12 mouse cellular contexts compared by ENCODE assay signal in genomic region chr7:16146489-16147410, GRCm38 (mm10). TPM values are rescaled to one million over a fixed set of nuclear protein-coding genes. Genes with fewer than 3 reads are reported as not detected.
DNase-seq lines count a peak whose midpoint lies in the region; ATAC-seq lines count a peak whose summit lies in the region.
"Had no signal": no experiment of that assay in that cellular context is flagged by ENCODE, and none has a peak within 500 bp of the region (broad histone marks: within the 10 kb centered on the region; RNA-seq: fewer than 3 reads in every experiment).

No protein-coding gene starts in this region.

- peak; percentile 75 for DNase-seq in layer of hippocampus, adult 11-12 months (ENCODE audit: low spot score)
- DNase-seq in layer of hippocampus, adult 9-10 months (ENCODE audit: low spot score) = no peak
- peak; percentile 83 for DNase-seq in cerebellum, adult 9-11 months
- peak; percentile 83 for DNase-seq in right cerebral cortex, adult 18-20 months
- no peak for DNase-seq in kidney, postnatal 10 days
- no peak for DNase-seq in embryo, embryonic 11 days

- H3K36me3 ChIP-seq in forebrain, embryonic 15.5 days = 0 out of 2 replicates have a peak, but pooled peaks cover 5% of the 10 kb centered on the region
- H3K36me3 ChIP-seq in intestine, embryonic 16.5 days (ENCODE audit: control insufficient read depth, insufficient read depth, low read length) = no peaks in the 10 kb centered on the region

- H3K9ac ChIP-seq in forebrain, embryonic 15.5 days (replicated peaks) = no peak overlapping the region
- H3K9ac ChIP-seq in intestine, embryonic 16.5 days (ENCODE audit: low read depth, low read length) = no peak overlapping the region
- H3K9ac ChIP-seq: embryonic facial prominence, embryonic 12.5 days; heart, embryonic 13.5 days; limb, embryonic 15.5 days had no signal

- H3K4me2 ChIP-seq in forebrain, embryonic 15.5 days (replicated peaks) = peak overlapping the region; percentile 1; the same call in 1 of the 2 replicates
- H3K4me2 ChIP-seq in intestine, embryonic 16.5 days (ENCODE audit: low read depth, low read length) = no peak overlapping the region
- H3K4me2 ChIP-seq: embryonic facial prominence, embryonic 12.5 days; heart, embryonic 13.5 days; limb, embryonic 15.5 days had no signal

- no peak overlapping the region for H3K4me3 ChIP-seq in forebrain, embryonic 15.5 days
- no peak overlapping the region for H3K4me3 ChIP-seq in intestine, embryonic 16.5 days (ENCODE audit: low read length)
- H3K4me3 ChIP-seq: embryonic facial prominence, embryonic 12.5 days; heart, embryonic 13.5 days; limb, embryonic 15.5 days had no signal

- H3K27me3 ChIP-seq in forebrain, embryonic 15.5 days = no peaks in the 10 kb centered on the region
- H3K27me3 ChIP-seq in intestine, embryonic 16.5 days (replicated peaks; ENCODE audit: control insufficient read depth, insufficient read depth, low read length) = peaks cover 4% of the 10 kb centered on the region; the same call in 1 of the 2 replicates

- H3K4me1 ChIP-seq in forebrain, embryonic 15.5 days = peaks cover 34% of the 10 kb centered on the region
- no peaks in the 10 kb centered on the region for H3K4me1 ChIP-seq in intestine, embryonic 16.5 days (ENCODE audit: control insufficient read depth, insufficient read depth, low read length)
- H3K4me1 ChIP-seq: embryonic facial prominence, embryonic 12.5 days; heart, embryonic 13.5 days; limb, embryonic 15.5 days had no signal

- WGBS in forebrain, embryonic 15.5 days = 22% methylated on average over 27 of the region's 27 CpGs
- WGBS in intestine, embryonic 16.5 days = 38% methylated on average over 27 of the region's 27 CpGs

- no peaks in the 10 kb centered on the region for H3K9me3 ChIP-seq in forebrain, embryonic 15.5 days
- H3K9me3 ChIP-seq in intestine, embryonic 16.5 days (ENCODE audit: control insufficient read depth, low read length) = no peaks in the 10 kb centered on the region
- H3K9me3 ChIP-seq: embryonic facial prominence, embryonic 12.5 days; heart, embryonic 13.5 days; limb, embryonic 15.5 days had no signal

- peak; percentile 48; the same call in 1 of the 2 replicates for ATAC-seq in forebrain, embryonic 15.5 days (replicated peaks)
- no peak for ATAC-seq in intestine, embryonic 16.5 days
- ATAC-seq: hindbrain, embryonic 16.5 days had no signal

- peak overlapping the region; percentile 50 for H3K27ac ChIP-seq in forebrain, embryonic 15.5 days (replicated peaks)
- no peak overlapping the region for H3K27ac ChIP-seq in intestine, embryonic 16.5 days (ENCODE audit: low read length)
- H3K27ac ChIP-seq: embryonic facial prominence, embryonic 12.5 days; heart, embryonic 13.5 days; limb, embryonic 15.5 days had no signal

RNA-seq across cellular contexts. Expression of gene Slc8a2, which starts 17.1 kb away (rescaled TPM):
- 0.96 and 1.1 TPM in 2 replicates for polyA plus RNA-seq in forebrain, embryonic 15.5 days (2015; fragmentation: Nextera tagmentation; extraction: Ambion mirVana)
- polyA plus RNA-seq in intestine, embryonic 16.5 days (2015; fragmentation: Nextera tagmentation; extraction: Ambion mirVana) = 0.15 and 0.21 TPM in 2 replicates

RNA-seq across cellular contexts. Expression of gene Kptn, which starts 27.1 kb away (rescaled TPM):
- polyA plus RNA-seq in forebrain, embryonic 15.5 days (2015; fragmentation: Nextera tagmentation; extraction: Ambion mirVana) = 43.0 and 43.7 TPM in 2 replicates
- polyA plus RNA-seq in intestine, embryonic 16.5 days (2015; fragmentation: Nextera tagmentation; extraction: Ambion mirVana) = 24.3 and 27.1 TPM in 2 replicates

RNA-seq across cellular contexts. Expression of gene Meis3, which starts 28.1 kb away (rescaled TPM):
- 110 and 116 TPM in 2 replicates for polyA plus RNA-seq in forebrain, embryonic 15.5 days (2015; fragmentation: Nextera tagmentation; extraction: Ambion mirVana)
- polyA plus RNA-seq in intestine, embryonic 16.5 days (2015; fragmentation: Nextera tagmentation; extraction: Ambion mirVana) = 30.0 TPM in 2 replicates

RNA-seq across cellular contexts. Expression of gene Napa, which starts 48.5 kb away (rescaled TPM):
- 186 and 200 TPM in 2 replicates for polyA plus RNA-seq in forebrain, embryonic 15.5 days (2015; fragmentation: Nextera tagmentation; extraction: Ambion mirVana)
- polyA plus RNA-seq in intestine, embryonic 16.5 days (2015; fragmentation: Nextera tagmentation; extraction: Ambion mirVana) = 211 and 233 TPM in 2 replicates

Comparison
In these comparisons a context has a peak if more than half of its experiments do, and no peak if none do; other contexts are left out.
1. DNase-seq: peak in layer of hippocampus, adult 11-12 months (single experiment), cerebellum, adult 9-11 months (single experiment) and right cerebral cortex, adult 18-20 months (single experiment); none in layer of hippocampus, adult 9-10 months (single experiment), kidney, postnatal 10 days (single experiment) and embryo, embryonic 11 days (single experiment).